Mouse (Mus musculus) lung, adult 10 weeks (tissue): Measurements from ENCODE around the gene Rptor. TPM values are rescaled to one million over a fixed set of nuclear protein-coding genes. Genes with fewer than 3 reads are reported as not detected.

ENCODE experiments used
- polyA plus RNA-seq: library from polyadenylated mRNA; stranded (reverse); fragments of 350-450 nt; fragmentation: Illumina TruSeq; extraction: RNeasy Lipid Tissue Mini Kit (QIAGEN cat#74804); gene quantifications from one replicate; pipeline ENCODE4 v1.2.3, GENCODE M21; 2014; ENCODE audit warnings: low read depth, low replicate concordance; ENCODE audit not compliant: insufficient read depth

Rptor gene
- polyA plus RNA-seq, result 5.8 TPM

DNA sequence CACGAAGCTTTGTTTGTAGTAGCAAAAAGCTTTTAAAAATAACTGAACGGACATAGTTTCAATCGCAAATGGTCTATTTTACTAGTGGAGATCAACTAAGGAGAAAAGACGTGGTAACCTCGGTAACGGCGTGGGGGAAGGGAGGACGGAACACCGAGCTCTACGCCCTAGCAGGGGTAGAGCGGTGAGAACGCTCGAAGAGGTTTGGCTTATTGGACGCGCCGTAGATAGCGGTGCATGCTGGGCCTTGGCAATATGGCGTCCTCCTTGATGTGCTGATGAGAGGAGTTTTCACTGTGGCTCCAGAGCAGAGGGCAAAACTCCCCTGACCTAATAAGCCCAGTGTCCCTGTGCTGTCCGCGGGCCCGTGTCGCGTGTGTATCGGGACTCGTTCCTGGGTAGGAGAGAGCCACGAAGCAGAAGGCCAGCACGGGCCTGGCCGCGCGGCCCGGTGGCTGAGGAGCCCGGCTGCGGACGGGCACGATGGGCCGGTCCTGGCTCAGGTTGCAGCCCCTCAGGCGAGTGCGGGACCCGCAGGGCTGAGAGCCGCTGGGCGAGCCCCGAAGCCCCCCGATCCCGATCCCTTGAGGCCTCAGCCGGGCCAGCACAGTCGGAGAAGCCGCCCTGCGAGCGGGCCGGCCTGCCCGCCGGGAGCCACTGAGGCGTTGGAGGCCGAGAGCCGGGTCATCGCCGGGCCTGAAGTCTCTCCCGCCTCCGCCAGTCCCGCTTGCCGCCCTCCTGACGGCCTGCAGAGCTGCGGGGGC is at the start of gene Rptor:
TSS of gene Rptor (plus strand) at position 143 of the 764 bp plus-strand sequence.

GRCm38 (mm10) chr11:119913291-119913934 is 310.7 kb downstream of the Rptor start, which contains the start of gene Chmp6:
Gene Chmp6, plus strand, starts transcription at chr11:119913441.

GRCm38 (mm10) chr11:119942727-119943427 is 340.2 kb downstream of the Rptor start, which contains the start of gene Baiap2:
Gene Baiap2, plus strand, starts transcription at chr11:119942763.

Other genes with a start within 250 kb of the Rptor start
- 7.4 TPM for gene Sgsh, start 247.4 kb upstream of the Rptor start, polyA plus RNA-seq
- 3.5 TPM for gene Slc26a11, start 247.3 kb upstream of the Rptor start, polyA plus RNA-seq
- 24.6 TPM for gene Rnf213, start 209.8 kb upstream of the Rptor start, polyA plus RNA-seq
- gene Endov, start 111.6 kb upstream of the Rptor start, polyA plus RNA-seq, result 6.7 TPM
- gene Nptx1, start 55.2 kb upstream of the Rptor start, polyA plus RNA-seq, result 3.2 TPM